Comparison of ENCODE assay signal across 8 mouse cellular contexts in genomic region chr2:174415731-174416310, GRCm38 (mm10). TPM values are rescaled to one million over a fixed set of nuclear protein-coding genes. Genes with fewer than 3 reads are reported as not detected.
DNase-seq lines count a peak whose midpoint lies in the region; ATAC-seq lines count a peak whose summit lies in the region.

Nelfcd (plus strand) TSS chr2:174415804.

- ATAC-seq in hindbrain, embryonic 15.5 days (ENCODE audit: low FRiP score, low read depth): peak; percentile 95

- H3K9me3 ChIP-seq in hindbrain, embryonic 15.5 days: no peaks in the 10 kb centered on the region

- H3K4me2 ChIP-seq in hindbrain, embryonic 15.5 days: peak within 1 kb of the TSS; percentile 91

- H3K4me3 ChIP-seq in hindbrain, embryonic 15.5 days: peak within 1 kb of the TSS; percentile 99

- no peaks in the 10 kb centered on the region for H3K27me3 ChIP-seq in hindbrain, embryonic 15.5 days

- no peaks in the 10 kb centered on the region for H3K36me3 ChIP-seq in hindbrain, embryonic 15.5 days

- 0 out of 2 replicates have a peak within 1 kb of the TSS, but pooled peaks have one; percentile 34 for H3K27ac ChIP-seq in hindbrain, embryonic 15.5 days (replicated peaks)

- peak within 1 kb of the TSS; percentile 90 for H3K9ac ChIP-seq in hindbrain, embryonic 15.5 days

- peaks cover 13% of the 10 kb centered on the region for H3K4me1 ChIP-seq in hindbrain, embryonic 15.5 days (replicated peaks)

- peak; percentile 95 for DNase-seq in R1 (ENCODE audit: low read depth, low spot score)
- DNase-seq in cerebellum, postnatal 25 days: peak; percentile 92 to 96
- DNase-seq in frontal cortex, postnatal 36 days (ENCODE audit: low spot score in 2 of 2): peak; percentile 89 to 94
- DNase-seq in left cerebral cortex, adult 11 months (ENCODE audit: low spot score): peak; percentile 87
- DNase-seq in lung, postnatal 4 days: peak; percentile 95 to 97
- DNase-seq in retina, postnatal 7 days (ENCODE audit: low read depth, low spot score): peak; percentile 96
- DNase-seq in urinary bladder, adult 2 months (ENCODE audit: low spot score): peak; percentile 90

- WGBS in hindbrain, embryonic 15.5 days: under 1% methylated on average over 40 of the region's 40 CpGs

RNA-seq across cellular contexts. Expression of gene Nelfcd, which starts in this region (rescaled TPM):
- polyA plus RNA-seq in hindbrain, embryonic 15.5 days (2015; fragmentation: Nextera tagmentation; extraction: Ambion mirVana): 106 and 112 TPM in 2 replicates
- 39.8 and 48.3 TPM in 2 replicates for polyA plus RNA-seq in urinary bladder, adult 2 months (2012; rRNA removed)

Comparison
In these comparisons a context has a peak if more than half of its experiments do, and no peak if none do; other contexts are left out.
1. Peak in every context shown above with its lines: DNase-seq, ATAC-seq, H3K4me3 ChIP-seq and H3K27ac ChIP-seq.